Mouse (Mus musculus) brown adipose tissue, adult 24 weeks (tissue): ENCODE results near the gene Cdc6. TPM values are rescaled to one million over a fixed set of nuclear protein-coding genes. Genes with fewer than 3 reads are reported as not detected.

Source experiments
- H3K27ac ChIP-seq: fragments of 200-500 bp; replicated peaks from 2 replicates; pipeline ENCODE4 v1.5.1; 2012; ENCODE audit warnings: low read depth, mild to moderate bottlenecking, low read length
- H3K4me1 ChIP-seq: fragments of 200-500 bp; 2 replicates; pipeline ENCODE4 v1.6.1; 2012; ENCODE audit warnings: low read length, mixed read lengths; ENCODE audit not compliant: control insufficient read depth, insufficient read depth, insufficient read length
- H3K4me3 ChIP-seq: fragments of 200-500 bp; 2 replicates; pipeline ENCODE4 v1.5.1; 2012; ENCODE audit warnings: low read depth, mild to moderate bottlenecking, low read length, moderate library complexity; ENCODE audit not compliant: insufficient read depth
- polyA plus RNA-seq: library from polyadenylated mRNA; stranded (reverse); fragments of >200 nt; gene quantifications from 2 replicates; pipeline ENCODE4 v1.2.4, GENCODE M21; 2012; ENCODE audit not compliant: missing spikeins, insufficient read depth, insufficient read length

Cdc6 gene
- polyA plus RNA-seq, 1 experiment, result 0.28 TPM

DNA sequence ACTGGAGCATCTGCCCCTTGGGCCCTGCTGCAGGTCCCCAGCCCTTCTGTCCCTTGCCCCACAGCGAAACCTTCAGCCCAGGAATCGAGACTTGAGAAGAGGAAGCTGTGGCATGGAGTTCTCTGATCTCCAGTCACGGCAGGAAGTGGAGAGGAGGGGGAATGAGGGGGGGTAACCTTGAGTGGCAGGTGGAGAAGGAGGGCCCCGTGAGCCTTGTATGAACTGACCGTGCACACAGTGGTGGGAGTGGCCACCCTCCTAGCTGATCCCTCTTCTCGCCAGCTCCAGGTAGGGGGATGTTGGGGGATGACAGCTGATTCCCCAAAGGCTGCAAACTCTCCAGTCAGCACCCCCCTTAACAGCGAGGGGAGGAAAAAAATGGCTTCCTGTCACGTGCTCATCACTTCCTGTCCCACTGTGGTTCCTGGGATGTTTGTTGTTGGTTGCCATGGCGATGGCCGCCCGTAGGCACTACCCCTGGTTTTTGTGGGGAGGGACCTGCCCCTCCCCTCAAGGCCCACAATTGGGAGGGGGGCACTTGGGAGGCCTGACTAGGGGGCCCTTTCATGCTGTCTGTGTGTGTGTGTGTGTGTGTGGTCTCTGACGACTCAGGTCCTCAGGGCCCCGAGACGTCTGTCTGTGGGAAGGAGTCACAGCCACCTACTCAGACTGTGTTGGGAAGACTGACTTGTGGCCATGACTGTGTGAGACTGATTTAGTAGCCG is 34.4 kb downstream of the Cdc6 start:
- Histone ChIP-seq H3K4me3 (peak overlapping the region; percentile 57), H3K27ac (peak overlapping the region; percentile 98), H3K4me1 (peaks cover 62% of the 10 kb centered on the region)

DNA sequence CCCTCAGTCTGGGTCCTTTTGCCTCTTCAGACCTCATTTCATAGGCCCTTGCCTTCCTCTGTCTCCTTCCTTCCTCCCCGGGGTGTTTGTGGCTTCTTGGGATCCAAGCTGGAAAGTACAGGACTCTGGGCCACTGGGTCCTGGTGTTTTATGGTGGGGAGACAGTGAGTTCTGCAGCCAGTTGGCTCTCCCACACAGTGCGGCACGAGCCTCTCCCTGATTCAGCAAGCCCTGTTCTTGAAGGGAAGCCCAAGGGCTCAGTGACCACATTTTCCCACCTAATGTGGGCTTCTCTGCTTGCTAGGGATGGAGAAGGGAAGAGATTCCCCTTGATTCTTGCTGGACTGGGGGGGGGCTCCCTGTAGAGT is 34.9 kb downstream of the Cdc6 start:
- Histone ChIP-seq H3K4me1 (peaks cover 62% of the 10 kb centered on the region), H3K27ac (peak overlapping the region; percentile 98), H3K4me3 (peak overlapping the region; percentile 57)

DNA sequence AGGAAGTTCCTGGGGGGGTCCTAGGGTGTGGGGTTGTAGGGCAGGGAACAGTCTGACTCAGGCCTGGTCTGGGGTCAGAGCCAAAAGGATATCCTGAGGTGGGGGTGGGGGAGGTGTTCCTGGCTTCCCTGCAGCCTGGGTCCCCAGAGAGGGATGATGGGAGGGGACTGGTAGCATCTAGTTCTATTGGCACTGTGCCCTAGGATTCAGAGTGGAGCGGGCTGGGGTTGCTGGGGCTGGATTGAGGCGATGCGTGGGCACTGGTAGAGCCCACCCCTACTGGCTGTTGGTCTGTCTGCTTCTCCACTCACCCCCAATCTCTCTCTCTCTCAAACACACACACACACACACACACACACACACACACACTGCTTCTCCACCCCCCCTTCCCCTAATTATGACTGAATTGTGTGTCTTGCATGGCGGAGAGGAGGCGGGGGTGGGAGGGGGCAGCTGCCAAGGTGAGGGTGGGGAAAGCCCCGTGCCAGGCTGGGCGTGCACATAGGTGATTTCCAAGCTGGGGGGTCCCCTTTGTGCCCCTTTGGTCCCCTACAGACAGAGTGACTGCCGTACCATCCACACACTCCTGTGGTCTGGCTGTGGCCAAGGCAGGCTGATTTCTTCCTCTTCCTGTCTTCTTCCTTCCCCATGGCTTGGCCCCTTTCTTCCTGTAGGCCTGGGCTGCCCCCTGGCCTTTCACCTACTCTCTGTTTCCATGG is 35.5 kb downstream of the Cdc6 start:
- H3K4me3 ChIP-seq, result no peak overlapping the region
- H3K4me1 ChIP-seq, result peaks cover 62% of the 10 kb centered on the region
- peak overlapping the region; percentile 98 for H3K27ac ChIP-seq

DNA sequence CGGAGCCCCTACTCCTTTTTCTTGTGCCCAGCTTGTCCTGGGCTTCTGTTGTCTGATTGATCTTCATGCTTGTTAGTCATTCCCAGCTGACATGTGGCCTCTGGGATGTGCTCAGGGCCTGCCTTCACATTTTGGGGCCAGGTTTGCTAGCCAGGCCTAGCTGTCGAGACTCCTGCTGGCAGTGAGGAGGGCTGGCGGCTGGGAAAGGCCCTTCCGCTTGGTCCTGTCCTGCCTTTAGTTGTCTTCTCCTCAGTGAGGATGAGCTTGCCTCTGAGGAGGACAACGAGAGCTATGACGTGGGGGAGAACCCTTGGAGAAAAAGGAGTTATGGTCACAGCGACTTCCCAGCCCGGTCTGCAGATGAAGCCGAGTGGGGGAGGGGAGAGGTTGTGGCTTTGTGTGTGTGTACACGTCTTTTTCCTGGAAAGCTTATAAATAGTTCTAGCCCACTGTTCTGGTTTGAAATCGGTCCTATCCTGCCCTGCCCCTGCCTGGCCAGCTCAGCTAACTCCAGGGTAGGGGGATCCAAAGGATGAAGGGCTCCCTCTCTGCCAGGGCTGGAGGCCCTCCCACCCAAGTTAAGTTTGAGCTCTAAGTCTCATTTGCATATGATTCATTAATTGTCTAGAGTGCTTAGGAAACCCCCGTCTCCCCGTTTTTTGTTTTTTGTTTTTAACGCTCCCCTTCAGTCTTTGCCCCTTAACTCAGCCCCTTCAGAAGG is 36.3 kb downstream of the Cdc6 start:
- Histone ChIP-seq H3K4me1 (peaks cover 56% of the 10 kb centered on the region), H3K4me3 (no peak overlapping the region), H3K27ac (peak overlapping the region; percentile 89)

DNA sequence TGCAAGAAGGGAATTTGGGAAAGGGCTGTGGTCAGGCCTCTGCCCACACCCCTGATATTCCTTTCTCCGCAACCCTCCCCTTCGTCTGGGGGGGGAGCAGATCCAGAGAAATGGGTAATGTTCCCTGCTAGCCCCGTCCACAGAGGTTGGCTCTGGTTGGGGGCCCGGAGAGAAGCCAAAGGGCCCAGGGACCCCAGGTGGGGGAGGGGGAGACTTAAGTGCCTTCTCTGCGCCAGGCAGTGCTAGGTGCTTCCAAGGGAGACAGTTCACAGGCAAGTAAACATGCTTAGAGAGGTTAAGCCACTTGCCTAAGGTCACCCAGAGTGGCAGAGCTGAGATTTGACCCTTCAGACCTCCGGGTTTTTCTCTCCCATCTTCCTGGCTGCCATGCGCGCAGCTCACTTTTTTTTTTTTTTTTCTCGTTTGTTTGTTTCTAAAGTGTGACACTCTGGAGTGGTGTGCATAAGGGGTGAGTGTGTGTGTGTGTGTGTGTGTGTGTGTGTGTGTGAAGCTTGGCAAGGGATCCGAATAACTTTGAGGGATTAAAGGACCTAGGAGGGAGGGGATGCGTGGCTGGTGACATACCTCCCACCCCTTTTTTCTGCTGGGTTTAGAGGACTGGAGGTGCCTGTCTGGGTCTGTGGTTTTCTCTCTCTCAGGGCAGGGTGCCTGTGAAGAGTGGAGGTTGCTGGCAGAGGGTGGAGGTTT is 37.5 kb downstream of the Cdc6 start:
- H3K27ac ChIP-seq, result peak overlapping the region; percentile 89
- H3K4me3 ChIP-seq, result no peak overlapping the region
- H3K4me1 ChIP-seq, result peaks cover 56% of the 10 kb centered on the region

DNA sequence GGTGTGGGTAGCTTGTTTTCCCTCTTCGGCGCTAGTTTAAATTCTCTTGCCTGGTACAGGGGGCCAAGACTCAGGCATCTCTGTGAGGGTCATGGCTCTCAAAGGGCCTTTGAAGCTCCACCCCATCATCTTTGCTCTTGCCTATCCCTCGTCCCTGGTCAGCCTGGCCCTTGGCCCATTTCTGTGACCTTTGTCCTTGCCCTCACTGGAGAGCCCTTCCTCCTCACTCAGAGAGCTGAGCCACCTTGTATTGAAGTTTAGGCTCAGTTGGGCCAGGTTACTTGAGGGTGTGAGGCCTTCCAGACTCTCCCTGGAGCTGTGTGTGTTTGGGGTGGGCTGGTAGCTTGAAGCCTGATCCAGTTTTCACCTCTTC is 38.0 kb downstream of the Cdc6 start:
- H3K4me3 ChIP-seq, result no peak overlapping the region
- 0 out of 2 replicates have a peak overlapping the region, but pooled peaks have one; percentile 6 for H3K27ac ChIP-seq
- peaks cover 56% of the 10 kb centered on the region for H3K4me1 ChIP-seq

DNA sequence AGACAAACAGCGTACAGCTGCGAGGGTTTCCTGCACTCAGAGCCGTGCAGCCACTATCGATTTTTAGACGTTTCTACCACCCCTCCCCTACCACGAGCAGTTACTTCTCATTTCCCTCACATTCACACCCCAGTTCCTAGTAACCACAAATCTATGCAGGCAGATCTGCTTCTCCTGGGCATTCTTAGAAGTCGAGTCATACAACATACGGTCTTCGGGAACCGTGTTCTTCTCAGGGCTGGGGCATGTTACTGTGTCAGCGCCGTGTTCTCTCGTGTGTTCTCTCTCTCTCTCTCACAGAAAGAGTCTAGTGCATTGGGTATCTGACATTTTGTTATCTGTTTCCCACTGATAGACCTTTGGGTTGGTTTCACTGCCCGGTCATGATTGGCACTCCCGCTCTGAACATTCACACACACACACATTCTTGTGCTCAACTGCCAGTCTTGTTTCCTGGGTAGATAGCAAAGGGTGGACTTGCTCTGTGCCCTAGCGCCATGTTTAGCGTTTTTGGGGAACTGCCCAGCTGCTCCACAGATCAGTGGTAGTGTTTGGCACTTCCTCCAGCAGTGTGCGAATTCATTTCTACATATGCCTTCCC is 40.5 kb downstream of the Cdc6 start:
- Histone ChIP-seq H3K27ac (peak overlapping the region; percentile 64), H3K4me3 (no peak overlapping the region), H3K4me1 (peaks cover 53% of the 10 kb centered on the region)

DNA sequence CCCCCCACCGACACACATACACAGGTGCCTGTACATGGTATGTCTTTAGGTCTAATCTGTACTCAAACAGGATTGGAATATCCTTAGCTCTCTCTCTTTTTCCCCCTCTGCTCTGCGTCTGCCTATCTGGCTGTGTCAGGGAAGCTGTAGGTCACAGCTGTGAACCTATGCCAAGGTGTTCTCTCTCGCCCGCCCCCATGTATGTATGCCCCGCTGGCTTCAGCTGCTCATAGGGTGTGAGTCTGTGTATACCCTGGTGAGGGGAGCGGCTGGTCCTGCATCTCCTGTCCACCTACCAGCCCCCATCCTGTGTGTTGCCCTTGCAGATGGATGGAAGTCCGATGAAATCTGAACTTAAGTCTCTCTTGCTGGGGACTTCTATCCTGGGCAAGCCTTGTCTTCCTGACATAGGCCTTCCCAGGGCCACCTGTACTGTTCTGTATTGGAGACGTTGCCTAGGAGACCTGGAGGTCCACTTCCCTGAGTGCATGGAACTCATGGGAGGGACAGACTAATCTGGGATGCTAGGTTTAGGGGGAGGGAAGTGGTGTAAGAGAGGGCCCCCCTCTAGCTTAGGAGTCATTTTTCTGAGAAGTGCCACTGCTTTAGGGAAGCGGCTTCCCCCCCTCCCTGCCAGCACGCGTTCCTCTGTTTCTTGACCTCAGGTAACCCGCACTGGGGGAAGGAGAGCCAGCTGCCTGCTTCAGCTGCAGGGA is 41.8 kb downstream of the Cdc6 start:
- Histone ChIP-seq H3K4me3 (no peak overlapping the region), H3K4me1 (peaks cover 50% of the 10 kb centered on the region), H3K27ac (no peak overlapping the region)

DNA sequence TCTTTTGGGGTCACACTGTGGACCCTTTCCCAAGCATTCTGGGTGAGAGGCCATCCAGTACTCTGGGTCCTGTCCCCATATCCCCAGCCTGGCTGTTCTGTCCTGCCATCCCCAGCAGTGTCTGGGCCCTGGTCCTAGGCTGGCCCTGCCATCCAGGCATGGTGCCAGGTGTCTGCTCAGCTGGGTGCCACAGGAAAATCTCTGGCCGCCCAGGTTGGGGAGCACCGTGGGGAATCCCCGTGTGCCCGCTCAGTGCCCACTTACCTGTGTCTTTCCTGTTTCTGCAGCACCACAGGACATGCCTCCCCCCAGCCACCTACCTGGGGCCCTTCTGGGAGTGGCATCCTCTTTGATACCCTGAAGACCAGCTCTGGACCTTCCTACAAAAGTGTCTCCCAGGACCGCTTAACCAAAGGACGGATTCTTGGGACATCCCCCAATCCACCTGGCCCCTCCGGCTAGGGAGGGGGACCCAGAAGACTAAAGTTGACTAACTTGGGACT is 42.4 kb downstream of the Cdc6 start:
- Histone ChIP-seq H3K4me3 (no peak overlapping the region), H3K27ac (no peak overlapping the region), H3K4me1 (peaks cover 50% of the 10 kb centered on the region)

DNA sequence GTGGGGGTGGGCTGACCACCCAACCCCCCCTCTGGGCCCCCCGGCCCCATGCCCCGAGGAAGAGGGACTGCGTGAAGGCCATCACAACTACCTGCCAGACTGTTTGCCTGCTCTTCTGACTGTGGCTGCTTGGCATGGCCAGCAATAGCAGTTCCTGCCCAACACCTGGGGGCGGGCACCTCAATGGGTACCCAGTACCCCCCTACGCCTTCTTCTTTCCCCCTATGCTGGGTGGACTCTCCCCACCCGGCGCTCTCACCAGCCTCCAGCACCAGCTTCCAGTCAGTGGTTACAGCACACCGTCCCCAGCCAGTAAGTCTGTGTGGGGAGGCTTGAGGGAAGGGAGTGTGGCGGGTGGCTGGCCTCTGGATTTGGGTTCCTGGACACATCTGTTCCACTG is 42.9 kb downstream of the Cdc6 start:
- no peak overlapping the region for H3K4me3 ChIP-seq
- no peak overlapping the region for H3K27ac ChIP-seq
- peaks cover 49% of the 10 kb centered on the region for H3K4me1 ChIP-seq

DNA sequence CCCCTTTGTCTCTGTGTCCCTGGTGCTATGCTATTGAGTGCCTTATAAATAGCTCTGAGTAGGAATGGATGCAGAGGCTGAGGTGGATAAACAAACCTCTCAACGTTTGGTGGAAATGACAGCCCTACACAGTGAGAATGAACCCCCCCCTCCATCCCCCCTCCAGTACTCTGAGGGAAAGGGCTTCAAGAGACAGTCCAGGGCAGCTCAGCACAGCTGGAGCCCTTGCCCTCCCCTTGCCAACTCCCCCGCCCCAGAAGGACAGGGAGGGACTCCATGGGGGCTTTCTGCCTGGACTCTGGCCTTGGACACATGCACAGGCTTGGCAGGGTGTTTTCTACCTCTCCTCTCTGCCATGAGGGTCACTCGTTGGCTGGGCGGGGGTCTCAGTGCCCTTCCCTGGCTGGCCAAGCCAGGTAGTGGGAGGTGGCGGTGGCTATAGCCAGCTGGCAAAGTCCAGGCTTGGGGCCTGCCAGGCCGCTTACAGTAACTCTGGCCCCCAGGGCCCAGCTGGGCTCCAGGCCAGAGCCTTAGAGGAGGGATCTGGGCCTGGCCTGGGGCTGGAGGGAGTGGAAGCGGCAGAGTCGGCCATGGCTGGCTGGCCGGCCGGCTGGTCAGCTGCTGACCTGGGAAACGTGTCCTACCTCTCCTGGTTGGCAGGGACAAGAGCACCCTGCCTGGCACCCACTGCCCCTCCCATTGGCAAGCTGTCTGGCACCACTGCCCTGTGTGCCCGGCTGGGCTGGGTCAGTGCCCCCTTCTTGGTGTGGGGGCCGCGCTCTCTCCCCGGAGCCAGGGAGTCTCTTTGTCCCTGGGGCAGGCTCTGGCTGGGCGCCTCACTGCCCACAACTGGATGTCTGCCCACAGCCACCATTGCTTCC is 43.7 kb downstream of the Cdc6 start:
- H3K4me3 ChIP-seq, result peak overlapping the region; percentile 45
- peak overlapping the region; percentile 78 for H3K27ac ChIP-seq
- H3K4me1 ChIP-seq, result peaks cover 46% of the 10 kb centered on the region

DNA sequence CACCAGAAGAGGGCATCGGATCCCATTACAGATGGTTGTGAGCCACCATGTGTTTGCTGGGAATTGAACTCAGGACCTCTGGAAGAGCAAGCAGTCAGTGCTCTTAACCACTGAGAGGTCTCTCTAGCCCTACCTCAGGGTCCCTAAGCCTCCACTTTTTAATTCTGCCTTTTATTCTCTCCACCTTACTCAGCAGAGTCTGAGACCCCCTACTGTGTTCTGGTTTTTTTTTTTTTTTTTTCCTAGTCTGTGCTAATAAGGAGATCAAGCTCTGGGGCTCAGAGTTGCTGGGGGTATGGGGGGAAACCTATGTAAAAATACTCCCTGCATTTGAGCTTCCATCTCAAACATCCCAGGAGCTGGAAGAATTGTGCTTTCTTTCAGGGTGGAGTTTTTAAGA is 44.5 kb downstream of the Cdc6 start:
- Histone ChIP-seq H3K4me1 (peaks cover 46% of the 10 kb centered on the region), H3K4me3 (no peak overlapping the region), H3K27ac (no peak overlapping the region)

DNA sequence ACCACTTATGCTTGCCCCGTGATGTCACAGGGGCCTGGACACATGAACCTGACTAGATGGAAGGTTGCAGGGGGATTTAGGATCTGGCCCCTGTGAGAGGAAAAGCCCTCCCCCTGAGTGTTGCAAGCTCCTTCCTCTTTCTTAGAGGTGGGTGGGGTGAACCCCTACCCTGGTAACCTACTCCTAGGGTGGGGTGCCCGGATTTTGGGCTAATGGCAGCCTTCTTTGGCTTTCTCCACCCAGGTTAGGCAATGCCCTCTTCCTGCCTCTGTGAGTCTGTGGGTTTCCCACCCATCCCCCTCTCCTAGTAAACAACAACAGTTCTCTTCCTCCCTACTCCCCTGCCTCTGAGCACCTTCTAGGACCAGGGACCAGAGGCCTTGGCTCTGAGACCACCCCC is 45.1 kb downstream of the Cdc6 start:
- Histone ChIP-seq H3K4me3 (no peak overlapping the region), H3K4me1 (peaks cover 46% of the 10 kb centered on the region), H3K27ac (no peak overlapping the region; the same call in 1 of the 2 replicates)
